Mouse (Mus musculus): ENCODE measurements around the gene Tsc1. TPM values are rescaled to one million over a fixed set of nuclear protein-coding genes. Genes with fewer than 3 reads are reported as not detected.

Gene Tsc1
- polyA plus RNA-seq, 1 experiment from 2014 or later: 3.7 TPM

- TF ChIP-seq CTCF (IDR thresholded peaks at IDR 0.05; ENCODE audit: low read depth): no peak
- H3K9me3 ChIP-seq (ENCODE audit: low read length): no peaks in the 10 kb centered on the region
- no peaks in the 10 kb centered on the region for H3K4me1 ChIP-seq (ENCODE audit: insufficient read depth)
- no peaks in the 10 kb centered on the region for H3K36me3 ChIP-seq (replicated peaks; ENCODE audit: insufficient read depth, low read length)
- no peak for DNase-seq
- no peak for ATAC-seq
- no peak overlapping the region for H3K27ac ChIP-seq (ENCODE audit: low read depth)
- H3K4me3 ChIP-seq (ENCODE audit: low read depth, low read length): no peak overlapping the region
- H3K9ac ChIP-seq (replicated peaks): no peak overlapping the region
- 80% methylated on average over 8 of the region's 8 CpGs for WGBS (ENCODE audit: insufficient replicate concordance)
- H3K27me3 ChIP-seq (ENCODE audit: insufficient read depth, low read length): no peaks in the 10 kb centered on the region
- H3K4me2 ChIP-seq (ENCODE audit: low read depth, low read length): no peak overlapping the region
Observed at GRCm38 (mm10) chr2:28713036-28713435, 72.0 kb downstream of the Tsc1 start.

DNA sequence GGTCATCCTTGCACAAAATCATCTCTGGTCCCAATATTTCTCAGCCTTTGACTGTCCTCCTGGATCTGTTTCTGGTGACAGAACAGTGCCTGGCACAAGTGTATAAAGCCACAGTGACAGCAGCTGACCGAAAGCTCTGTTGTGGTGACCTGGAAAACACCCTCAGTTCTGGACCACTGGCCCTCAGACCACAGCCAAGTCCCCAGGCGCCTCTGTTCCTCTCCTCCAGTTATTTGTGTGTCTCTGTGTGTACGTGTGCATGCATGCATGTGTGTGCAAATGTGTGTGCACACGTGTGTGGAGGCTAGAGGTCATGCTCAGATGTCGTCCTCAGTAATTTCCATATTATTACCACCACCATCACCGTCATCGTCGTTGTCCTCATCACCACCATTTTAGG, 81.4 kb downstream of the Tsc1 start:
- Histone ChIP-seq H3K9me3 (ENCODE audit: low read length) (no peaks in the 10 kb centered on the region), H3K4me1 (ENCODE audit: insufficient read depth) (peaks cover 2% of the 10 kb centered on the region; the same call in 1 of the 2 replicates), H3K9ac (replicated peaks) (no peak overlapping the region), H3K27ac (ENCODE audit: low read depth) (no peak overlapping the region), H3K27me3 (ENCODE audit: insufficient read depth, low read length) (no peaks in the 10 kb centered on the region), H3K36me3 (replicated peaks; ENCODE audit: insufficient read depth, low read length) (no peaks in the 10 kb centered on the region), H3K4me3 (ENCODE audit: low read depth, low read length) (no peak overlapping the region), H3K4me2 (ENCODE audit: low read depth, low read length) (no peak overlapping the region)
- ATAC-seq (no peak), DNase-seq (no peak)
- 78% methylated on average over 8 of the region's 8 CpGs for WGBS (ENCODE audit: insufficient replicate concordance)
- TF ChIP-seq EP300 (IDR thresholded peaks at IDR 0.05; ENCODE audit: low read depth) (no peak), CTCF (IDR thresholded peaks at IDR 0.05; ENCODE audit: low read depth) (no peak)

DNA sequence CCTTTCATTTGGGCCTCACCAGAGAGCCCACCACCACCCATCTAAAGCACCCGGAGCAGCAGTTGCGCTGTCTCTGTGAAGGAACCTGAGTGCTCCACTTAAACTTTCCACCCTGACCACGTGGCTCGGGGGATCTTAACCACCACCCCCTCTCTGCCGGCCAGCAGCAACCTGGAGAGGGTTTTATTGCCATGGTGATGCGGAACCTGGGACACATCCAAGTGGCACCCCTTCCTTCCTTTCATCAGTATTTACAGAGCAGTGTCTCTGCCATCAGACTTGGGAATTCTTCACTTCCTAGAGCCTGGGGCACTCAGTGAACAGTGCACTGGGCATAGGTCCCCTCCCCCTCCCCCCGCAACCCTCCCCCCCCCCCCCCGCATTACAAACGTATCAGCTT, 82.9 kb downstream of the Tsc1 start:
- H3K9ac ChIP-seq (replicated peaks): no peak overlapping the region
- H3K9me3 ChIP-seq (ENCODE audit: low read length): no peaks in the 10 kb centered on the region
- H3K4me1 ChIP-seq (ENCODE audit: insufficient read depth): peaks cover 2% of the 10 kb centered on the region; the same call in 1 of the 2 replicates
- ATAC-seq: no peak
- H3K4me3 ChIP-seq (ENCODE audit: low read depth, low read length): no peak overlapping the region
- no peaks in the 10 kb centered on the region for H3K27me3 ChIP-seq (ENCODE audit: insufficient read depth, low read length)
- no peaks in the 10 kb centered on the region for H3K36me3 ChIP-seq (replicated peaks; ENCODE audit: insufficient read depth, low read length)
- H3K27ac ChIP-seq (ENCODE audit: low read depth): no peak overlapping the region
- no peak overlapping the region for H3K4me2 ChIP-seq (ENCODE audit: low read depth, low read length)
- DNase-seq: no peak
- WGBS (ENCODE audit: insufficient replicate concordance): 54% methylated on average over 8 of the region's 9 CpGs
- TF ChIP-seq CTCF (IDR thresholded peaks at IDR 0.05; ENCODE audit: low read depth) (no peak), EP300 (IDR thresholded peaks at IDR 0.05; ENCODE audit: low read depth) (no peak)

DNA sequence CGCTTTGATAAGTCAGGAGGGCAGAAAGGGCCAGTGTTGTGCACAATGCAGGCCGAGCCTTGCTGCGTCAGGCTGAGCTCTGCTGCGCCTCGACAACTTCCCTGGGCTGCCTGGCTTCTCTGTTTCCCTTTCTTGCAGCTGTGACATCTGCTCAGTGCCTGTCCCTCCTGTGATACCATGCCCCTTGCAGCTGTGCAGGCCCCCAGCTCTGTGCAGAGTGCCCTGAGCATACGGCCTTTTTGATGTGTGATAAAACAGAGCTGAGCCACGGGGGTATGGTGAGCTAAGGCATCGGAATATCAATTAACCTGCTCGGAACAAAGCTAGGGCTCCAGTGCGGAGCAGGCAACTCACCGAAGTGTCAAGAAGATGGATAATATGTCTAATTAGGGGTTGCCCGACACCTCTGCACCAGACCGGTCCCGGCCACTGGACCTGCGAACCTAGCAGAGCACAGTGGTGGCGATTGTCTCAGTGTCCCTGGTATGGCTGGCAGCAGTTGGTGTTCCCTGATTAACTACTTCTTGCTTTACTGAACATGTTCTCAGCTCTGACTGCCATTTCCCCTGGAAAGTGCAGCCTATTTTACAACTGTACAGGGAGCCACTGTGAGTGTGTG, 86.9 kb downstream of the Tsc1 start:
- Histone ChIP-seq H3K4me2 (ENCODE audit: low read depth, low read length) (no peak overlapping the region), H3K27ac (ENCODE audit: low read depth) (no peak overlapping the region), H3K27me3 (ENCODE audit: insufficient read depth, low read length) (no peaks in the 10 kb centered on the region), H3K4me1 (ENCODE audit: insufficient read depth) (peaks cover 2% of the 10 kb centered on the region; the same call in 1 of the 2 replicates), H3K36me3 (replicated peaks; ENCODE audit: insufficient read depth, low read length) (no peaks in the 10 kb centered on the region), H3K4me3 (ENCODE audit: low read depth, low read length) (no peak overlapping the region), H3K9ac (replicated peaks) (no peak overlapping the region), H3K9me3 (ENCODE audit: low read length) (no peaks in the 10 kb centered on the region)
- DNase-seq (no peak), ATAC-seq (no peak)
- TF ChIP-seq EP300 (IDR thresholded peaks at IDR 0.05; ENCODE audit: low read depth) (no peak), CTCF (IDR thresholded peaks at IDR 0.05; ENCODE audit: low read depth) (no peak)
- WGBS (ENCODE audit: insufficient replicate concordance): 62% methylated on average over 16 of the region's 16 CpGs

DNA sequence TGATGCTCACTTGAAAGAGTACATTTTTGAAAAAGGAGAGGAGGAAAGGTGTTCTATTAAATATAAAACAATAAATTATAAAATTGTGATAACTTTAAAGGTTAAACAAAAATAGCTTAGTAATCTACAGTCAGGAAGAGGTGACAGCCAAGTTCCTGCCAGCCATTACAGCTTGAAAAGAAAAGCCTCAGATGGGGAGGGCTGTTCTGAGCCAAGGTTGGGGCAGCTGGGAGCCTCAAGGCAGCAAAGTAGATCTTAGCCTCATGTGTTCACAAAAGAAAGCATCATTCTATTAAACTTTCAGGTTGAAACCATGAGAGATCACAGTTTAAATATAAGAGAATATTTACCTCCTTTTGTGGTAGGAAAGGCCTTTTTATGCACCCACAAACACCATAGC, 89.6 kb downstream of the Tsc1 start:
- H3K4me1 ChIP-seq (ENCODE audit: insufficient read depth): peaks cover 2% of the 10 kb centered on the region; the same call in 1 of the 2 replicates
- H3K27ac ChIP-seq (ENCODE audit: low read depth): no peak overlapping the region
- H3K4me3 ChIP-seq (ENCODE audit: low read depth, low read length): no peak overlapping the region
- no peak for DNase-seq
- H3K9me3 ChIP-seq (ENCODE audit: low read length): no peaks in the 10 kb centered on the region
- no peak overlapping the region for H3K4me2 ChIP-seq (ENCODE audit: low read depth, low read length)
- no peak overlapping the region for H3K9ac ChIP-seq (replicated peaks)
- no peak for ATAC-seq
- TF ChIP-seq EP300 (IDR thresholded peaks at IDR 0.05; ENCODE audit: low read depth) (no peak), CTCF (IDR thresholded peaks at IDR 0.05; ENCODE audit: low read depth) (no peak)
- H3K27me3 ChIP-seq (ENCODE audit: insufficient read depth, low read length): no peaks in the 10 kb centered on the region
- H3K36me3 ChIP-seq (replicated peaks; ENCODE audit: insufficient read depth, low read length): no peaks in the 10 kb centered on the region

- H3K4me1 ChIP-seq (ENCODE audit: insufficient read depth): no peaks in the 10 kb centered on the region
- H3K36me3 ChIP-seq (replicated peaks; ENCODE audit: insufficient read depth, low read length): no peaks in the 10 kb centered on the region
- no peak overlapping the region for H3K9ac ChIP-seq (replicated peaks)
- no peak overlapping the region for H3K4me3 ChIP-seq (ENCODE audit: low read depth, low read length)
- no peaks in the 10 kb centered on the region for H3K9me3 ChIP-seq (ENCODE audit: low read length)
- ATAC-seq (no peak), DNase-seq (no peak)
- no peak overlapping the region for H3K4me2 ChIP-seq (ENCODE audit: low read depth, low read length)
- 82% methylated on average over 5 of the region's 5 CpGs for WGBS (ENCODE audit: insufficient replicate concordance)
- no peak overlapping the region for H3K27ac ChIP-seq (ENCODE audit: low read depth)
- H3K27me3 ChIP-seq (ENCODE audit: insufficient read depth, low read length): no peaks in the 10 kb centered on the region
- TF ChIP-seq CTCF (IDR thresholded peaks at IDR 0.05; ENCODE audit: low read depth) (no peak), EP300 (IDR thresholded peaks at IDR 0.05; ENCODE audit: low read depth) (no peak)
Observed at GRCm38 (mm10) chr2:28737112-28737511, 96.1 kb downstream of the Tsc1 start.

- H3K27ac ChIP-seq (ENCODE audit: low read depth): no peak overlapping the region
- 57% methylated on average over 5 of the region's 5 CpGs for WGBS (ENCODE audit: insufficient replicate concordance)
- no peak for TF ChIP-seq CTCF (IDR thresholded peaks at IDR 0.05; ENCODE audit: low read depth)
- no peak for TF ChIP-seq EP300 (IDR thresholded peaks at IDR 0.05; ENCODE audit: low read depth)
- H3K27me3 ChIP-seq (ENCODE audit: insufficient read depth, low read length): no peaks in the 10 kb centered on the region
- no peak for ATAC-seq
- no peak overlapping the region for H3K4me2 ChIP-seq (ENCODE audit: low read depth, low read length)
- no peak overlapping the region for H3K9ac ChIP-seq (replicated peaks)
- H3K9me3 ChIP-seq (ENCODE audit: low read length): no peaks in the 10 kb centered on the region
- H3K36me3 ChIP-seq (replicated peaks; ENCODE audit: insufficient read depth, low read length): no peaks in the 10 kb centered on the region
- no peak overlapping the region for H3K4me3 ChIP-seq (ENCODE audit: low read depth, low read length)
- no peak for DNase-seq
- H3K4me1 ChIP-seq (ENCODE audit: insufficient read depth): no peaks in the 10 kb centered on the region
Observed at GRCm38 (mm10) chr2:28740159-28740558, 99.1 kb downstream of the Tsc1 start.

Small RNA genes within 50 kb of the gene (microRNA-seq; reads per million reads assigned to microRNA genes)
- gene Gm22824 (not detected), gene Mir3088 (1.2 reads per million)

Other genes starting within 250 kb of the Tsc1 start
- 0.02 and 0.05 TPM in 2 replicates for gene Ppp1r26, start 194.4 kb upstream of the Tsc1 start, polyA plus RNA-seq (2015; fragmentation: Nextera tagmentation; extraction: Ambion mirVana)
- gene 1700007K13Rik, start 174.9 kb upstream of the Tsc1 start, polyA plus RNA-seq (2015; fragmentation: Nextera tagmentation; extraction: Ambion mirVana): not detected in 2 replicates
- gene Mrps2, start 173.2 kb upstream of the Tsc1 start, polyA plus RNA-seq (2015; fragmentation: Nextera tagmentation; extraction: Ambion mirVana): 24.9 and 26.5 TPM in 2 replicates
- gene Gbgt1, start 144.3 kb upstream of the Tsc1 start, polyA plus RNA-seq (2015; fragmentation: Nextera tagmentation; extraction: Ambion mirVana): 0.56 and 0.64 TPM in 2 replicates
- gene Gm10134, start 135.1 kb upstream of the Tsc1 start, polyA plus RNA-seq (2015; fragmentation: Nextera tagmentation; extraction: Ambion mirVana): 1.5 and 1.9 TPM in 2 replicates
- gene Ralgds, start 128.1 kb upstream of the Tsc1 start, polyA plus RNA-seq (2015; fragmentation: Nextera tagmentation; extraction: Ambion mirVana): 1.8 TPM in 2 replicates
- 4.7 TPM in 1 of 2 replicates, not detected in the other for gene Cel, start 77.8 kb upstream of the Tsc1 start, polyA plus RNA-seq (2015; fragmentation: Nextera tagmentation; extraction: Ambion mirVana)
- gene Gtf3c5, start 57.5 kb upstream of the Tsc1 start, polyA plus RNA-seq (2015; fragmentation: Nextera tagmentation; extraction: Ambion mirVana): 4.5 and 5.8 TPM in 2 replicates
- gene Gfi1b, start 19.2 kb upstream of the Tsc1 start, polyA plus RNA-seq (2015; fragmentation: Nextera tagmentation; extraction: Ambion mirVana): 48.9 and 52.2 TPM in 2 replicates
- gene Spaca9, start 58.5 kb downstream of the Tsc1 start, polyA plus RNA-seq (2015; fragmentation: Nextera tagmentation; extraction: Ambion mirVana): 2.1 and 2.5 TPM in 2 replicates
- 0.28 and 0.41 TPM in 2 replicates for gene Ak8, start 58.9 kb downstream of the Tsc1 start, polyA plus RNA-seq (2015; fragmentation: Nextera tagmentation; extraction: Ambion mirVana)
- gene Gtf3c4, start 199.1 kb downstream of the Tsc1 start, polyA plus RNA-seq (2015; fragmentation: Nextera tagmentation; extraction: Ambion mirVana): 3.1 and 3.3 TPM in 2 replicates
- 4.2 and 4.4 TPM in 2 replicates for gene Ddx31, start 199.2 kb downstream of the Tsc1 start, polyA plus RNA-seq (2015; fragmentation: Nextera tagmentation; extraction: Ambion mirVana)

All from liver, postnatal 0 days (tissue).